Mouse (Mus musculus) embryonic fibroblast, embryonic 13.5 days (primary cell): ENCODE results near the gene Ncapd2.

Source experiments
- CTCF ChIP-seq: IDR thresholded peaks from 2 replicates; pipeline ENCODE4 v1.5.1; 2011; ENCODE audit warnings: mild to moderate bottlenecking, control low read depth, low read length, moderate library complexity, borderline replicate concordance; ENCODE audit not compliant: insufficient read depth
- POLR2A ChIP-seq: IDR thresholded peaks from 2 replicates; pipeline ENCODE4 v1.6.1; 2011; ENCODE audit warnings: low read depth, mild to moderate bottlenecking, control low read depth, low read length, moderate library complexity

GRCm38 (mm10) chr6:125119387-125119786, 72.1 kb downstream of the Ncapd2 start:
- no peak for TF ChIP-seq CTCF
- TF ChIP-seq POLR2A = no peak
